Mouse (Mus musculus) stomach, postnatal 0 days (tissue): ENCODE results near the gene Tbc1d14. TPM values are rescaled to one million over a fixed set of nuclear protein-coding genes. Genes with fewer than 3 reads are reported as not detected.

Experiments
- ATAC-seq: fragments of 200-750 bp; cut with Nextera tagmentation; 2 replicates; pipeline ENCODE4 v1.8.0; 2017; ENCODE audit not compliant: low FRiP score, low TSS enrichment
- DNase-seq: peaks from one replicate; pipeline ENCODE4 v3.0.0-alpha.2; 2016; ENCODE audit warnings: low spot score
- H3K27ac ChIP-seq: fragments of 300-500 bp; sonication (generic); replicated peaks from 2 replicates; pipeline ENCODE4 v1.5.1; 2014; ENCODE audit warnings: mild to moderate bottlenecking, control low read depth
- H3K27me3 ChIP-seq: fragments of 300-500 bp; sonication (generic); 2 replicates; pipeline ENCODE4 v1.6.1; 2014; ENCODE audit warnings: low read length; ENCODE audit not compliant: control insufficient read depth, insufficient read depth
- H3K36me3 ChIP-seq: fragments of 300-500 bp; sonication (generic); 2 replicates; pipeline ENCODE4 v1.6.1; 2014; ENCODE audit warnings: low read length, mixed read lengths; ENCODE audit not compliant: control insufficient read depth, insufficient read depth
- H3K4me1 ChIP-seq: fragments of 300-500 bp; sonication (generic); replicated peaks from 2 replicates; pipeline ENCODE4 v1.6.1; 2014; ENCODE audit warnings: antibody characterized with exemption; ENCODE audit not compliant: control insufficient read depth, insufficient read depth
- H3K4me2 ChIP-seq: fragments of 300-500 bp; sonication (generic); replicated peaks from 2 replicates; pipeline ENCODE4 v1.6.1; 2014; ENCODE audit warnings: low read depth, mild to moderate bottlenecking, control low read depth, moderate library complexity
- H3K4me3 ChIP-seq: fragments of 300-500 bp; sonication (generic); 2 replicates; pipeline ENCODE4 v1.5.1; 2014; ENCODE audit warnings: low read depth, low read length, control low read depth
- H3K9ac ChIP-seq: fragments of 300-500 bp; sonication (generic); 2 replicates; pipeline ENCODE4 v1.6.1; 2014; ENCODE audit warnings: mild to moderate bottlenecking, low read length, control low read depth, mixed read lengths
- H3K9me3 ChIP-seq: fragments of 300-500 bp; sonication (generic); 2 replicates; pipeline ENCODE4 v1.6.1; 2016; ENCODE audit warnings: low read length; ENCODE audit not compliant: control insufficient read depth
- CTCF ChIP-seq: IDR thresholded peaks from 2 replicates; pipeline ENCODE4 v1.5.1; 2016; ENCODE audit warnings: antibody characterized with exemption, low read depth, mild to moderate bottlenecking, moderate library complexity
- EP300 ChIP-seq: optimal IDR thresholded peaks from 2 replicates; pipeline ENCODE3; 2016; ENCODE audit warnings: antibody characterized with exemption
- WGBS: fragments of 180-500 bp; shearing (Covaris S2); extraction: QIAGEN DNeasy Blood & Tissue Kit; methylation state at CpG from one replicate; pipeline ENCODE4 v1.1.7; 2014; 5-methylcytosine and 5-hydroxymethylcytosine counted together
- polyA plus RNA-seq: library from polyadenylated mRNA; unstranded; fragments of >200 nt; fragmentation: Nextera tagmentation; extraction: Ambion mirVana; gene quantifications from 2 replicates; pipeline ENCODE4 v1.2.1, GENCODE M21; 2015

The Tbc1d14 gene
- polyA plus RNA-seq, 1 experiment from 2014 or later, result 22.1 TPM

DNA sequence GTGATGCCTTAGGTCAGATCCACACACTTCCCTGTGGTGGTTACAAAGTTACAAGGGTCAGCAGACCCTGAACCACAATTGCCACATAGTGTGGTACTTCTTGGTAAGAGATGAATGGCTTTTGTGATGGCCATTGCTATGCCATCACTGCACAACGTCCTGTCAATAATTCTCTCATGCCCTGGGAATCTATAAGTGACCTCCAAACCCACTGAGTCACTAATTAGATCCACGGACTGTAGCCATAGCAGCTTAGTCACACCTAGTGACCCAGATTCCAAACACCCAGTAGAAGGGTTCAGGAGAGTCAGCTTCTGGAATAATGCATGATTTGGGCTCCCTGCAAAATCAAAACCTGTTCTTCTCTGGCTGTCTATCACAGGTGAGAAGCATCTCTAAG is 67.9 kb downstream of the Tbc1d14 start:
- Histone ChIP-seq H3K9me3 (no peaks in the 10 kb centered on the region), H3K36me3 (0 out of 2 replicates have a peak, but pooled peaks cover under 1% of the 10 kb centered on the region), H3K4me2 (no peak overlapping the region), H3K4me1 (peaks cover 7% of the 10 kb centered on the region), H3K27me3 (no peaks in the 10 kb centered on the region), H3K4me3 (no peak overlapping the region), H3K9ac (no peak overlapping the region), H3K27ac (no peak overlapping the region)
- TF ChIP-seq EP300 (no peak), CTCF (no peak)
- WGBS, result 64% methylated on average over 2 of the region's 2 CpGs
- ATAC-seq, result no peak
- DNase-seq, result no peak

DNA sequence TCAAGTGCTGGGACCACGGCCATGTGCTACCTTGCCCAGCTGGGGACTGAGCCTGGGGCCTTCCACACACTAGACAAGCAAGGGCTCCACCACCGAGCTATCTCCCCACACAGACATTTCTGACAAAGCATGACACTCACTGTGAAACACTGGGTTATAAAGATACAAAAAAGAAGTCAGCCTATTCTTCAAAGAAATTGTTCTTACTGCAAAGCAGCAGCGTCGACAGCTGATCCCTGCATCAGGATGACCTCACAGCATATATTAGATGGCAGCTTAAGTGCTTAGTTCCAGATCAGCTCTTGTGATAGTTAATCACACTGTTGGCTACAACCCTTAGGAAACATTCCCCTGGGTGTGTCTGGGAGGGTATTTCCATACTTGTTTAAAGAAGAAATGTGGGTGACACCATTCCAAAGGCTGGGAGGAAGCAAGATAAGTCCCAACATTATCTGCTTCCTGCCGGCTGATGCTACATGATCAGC is 69.8 kb downstream of the Tbc1d14 start:
- no peak overlapping the region for H3K9ac ChIP-seq
- H3K36me3 ChIP-seq, result peaks cover 6% of the 10 kb centered on the region; the same call in 1 of the 2 replicates
- no peaks in the 10 kb centered on the region for H3K4me1 ChIP-seq
- no peaks in the 10 kb centered on the region for H3K27me3 ChIP-seq
- H3K27ac ChIP-seq, result no peak overlapping the region
- no peak overlapping the region for H3K4me3 ChIP-seq
- H3K4me2 ChIP-seq, result no peak overlapping the region
- no peak for DNase-seq
- 52% methylated on average over 5 of the region's 5 CpGs for WGBS
- ATAC-seq, result peak; percentile 43; the same call in 1 of the 2 replicates
- no peak for TF ChIP-seq EP300
- TF ChIP-seq CTCF, result no peak
- no peaks in the 10 kb centered on the region for H3K9me3 ChIP-seq

DNA sequence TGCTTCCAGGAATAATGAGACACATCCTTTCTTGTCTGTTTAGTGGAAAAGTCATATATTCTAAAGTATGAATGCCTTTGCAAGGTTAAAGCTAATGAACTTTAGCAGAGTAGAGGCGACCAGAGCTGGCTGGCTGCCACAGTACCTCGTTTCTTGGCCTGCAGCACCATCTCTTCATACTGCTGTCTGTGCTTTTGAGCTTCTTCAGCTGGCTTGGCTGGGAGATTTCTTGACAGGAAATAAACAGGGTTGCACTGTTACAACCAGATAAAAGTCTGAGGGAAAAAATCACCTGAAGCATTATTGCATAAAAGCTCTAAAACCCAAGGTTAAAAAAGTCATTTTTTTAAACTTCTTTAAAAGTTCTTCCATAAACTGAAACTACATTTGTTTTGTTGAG is 70.3 kb downstream of the Tbc1d14 start:
- H3K27ac ChIP-seq, result no peak overlapping the region
- DNase-seq (no peak), ATAC-seq (no peak)
- H3K4me2 ChIP-seq, result no peak overlapping the region
- H3K9ac ChIP-seq, result no peak overlapping the region
- TF ChIP-seq CTCF (no peak), EP300 (no peak)
- 42% methylated on average over 2 of the region's 2 CpGs for WGBS
- no peaks in the 10 kb centered on the region for H3K4me1 ChIP-seq
- H3K36me3 ChIP-seq, result peaks cover 10% of the 10 kb centered on the region; the same call in 1 of the 2 replicates
- H3K27me3 ChIP-seq, result no peaks in the 10 kb centered on the region
- no peak overlapping the region for H3K4me3 ChIP-seq
- no peaks in the 10 kb centered on the region for H3K9me3 ChIP-seq

DNA sequence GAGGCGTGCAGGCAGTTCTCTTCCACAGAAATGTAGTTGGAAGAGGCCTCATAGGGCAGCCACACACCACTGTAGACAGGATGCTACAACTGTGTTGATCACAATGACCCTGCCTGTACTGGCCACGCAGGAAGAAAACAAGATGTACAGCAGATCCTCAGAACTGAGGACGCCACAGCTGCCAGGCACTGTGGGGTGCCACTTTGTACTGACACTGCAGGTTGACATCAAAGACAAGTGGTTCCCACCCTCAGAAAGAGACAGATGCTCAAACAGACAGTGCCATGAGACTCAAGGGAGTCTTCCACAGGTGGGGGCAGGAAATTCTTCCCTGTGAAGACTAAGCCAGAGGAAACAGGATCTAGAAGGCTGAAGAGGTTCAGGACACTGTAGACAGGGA is 73.3 kb downstream of the Tbc1d14 start:
- TF ChIP-seq EP300, result no peak
- no peak for TF ChIP-seq CTCF
- no peak overlapping the region for H3K4me2 ChIP-seq
- no peaks in the 10 kb centered on the region for H3K4me1 ChIP-seq
- H3K36me3 ChIP-seq, result peaks cover 12% of the 10 kb centered on the region
- no peak for DNase-seq
- H3K9me3 ChIP-seq, result no peaks in the 10 kb centered on the region
- H3K27me3 ChIP-seq, result no peaks in the 10 kb centered on the region
- H3K27ac ChIP-seq, result no peak overlapping the region
- no peak overlapping the region for H3K9ac ChIP-seq
- 85% methylated on average over 3 of the region's 3 CpGs for WGBS
- no peak overlapping the region for H3K4me3 ChIP-seq
- ATAC-seq, result no peak

DNA sequence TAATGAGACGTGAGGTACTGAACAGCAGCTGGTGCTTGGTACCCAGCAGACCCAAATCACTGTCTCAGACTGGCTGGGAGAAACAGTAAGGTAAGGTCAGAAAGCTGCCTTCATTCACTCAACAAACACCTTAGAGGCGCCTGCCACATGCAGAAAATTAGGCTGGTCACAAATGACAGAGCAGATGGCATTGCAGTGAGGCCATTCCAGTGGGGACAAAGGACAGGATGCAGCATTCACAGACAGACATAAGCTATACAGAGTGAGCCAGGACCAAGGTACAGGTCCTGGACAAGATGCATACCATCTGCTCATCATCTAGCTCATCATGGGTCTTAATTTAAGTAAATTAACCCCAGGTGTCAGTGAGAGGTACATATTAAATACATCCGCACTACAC is 75.5 kb downstream of the Tbc1d14 start:
- DNase-seq (no peak), ATAC-seq (no peak)
- Histone ChIP-seq H3K36me3 (peaks cover 18% of the 10 kb centered on the region), H3K27ac (no peak overlapping the region), H3K9ac (no peak overlapping the region), H3K4me3 (no peak overlapping the region), H3K9me3 (no peaks in the 10 kb centered on the region), H3K4me1 (no peaks in the 10 kb centered on the region), H3K27me3 (no peaks in the 10 kb centered on the region), H3K4me2 (no peak overlapping the region)
- TF ChIP-seq CTCF, result no peak
- no peak for TF ChIP-seq EP300
- WGBS, result 90% methylated on average over 3 of the region's 3 CpGs

DNA sequence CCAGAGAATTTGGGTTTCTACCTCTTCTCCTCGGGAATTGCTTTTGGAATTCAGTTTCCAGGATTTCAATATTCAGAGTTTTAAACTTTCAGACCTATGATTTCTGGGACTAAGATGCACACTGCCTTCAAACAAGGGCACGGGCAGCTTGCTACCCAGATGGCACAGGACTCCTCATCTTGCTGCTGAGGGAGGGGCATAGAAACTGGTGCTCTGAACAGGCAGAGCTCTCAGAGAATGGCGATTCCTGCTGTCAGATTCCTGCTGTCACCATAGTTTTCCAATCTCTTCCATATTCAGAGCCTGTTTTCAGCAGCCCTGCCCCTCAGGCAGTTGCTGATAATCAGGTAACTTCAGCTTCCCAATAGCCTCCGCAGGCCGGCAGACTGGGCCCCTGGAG is 77.5 kb downstream of the Tbc1d14 start:
- no peak for ATAC-seq
- 89% methylated on average over 5 of the region's 5 CpGs for WGBS

More for the DNA sequence above, 77.5 kb downstream of the Tbc1d14 start:
- no peaks in the 10 kb centered on the region for H3K4me1 ChIP-seq
- no peaks in the 10 kb centered on the region for H3K9me3 ChIP-seq
- H3K27ac ChIP-seq, result no peak overlapping the region
- TF ChIP-seq EP300 (no peak), CTCF (no peak)
- H3K36me3 ChIP-seq, result peaks cover 25% of the 10 kb centered on the region
- no peak overlapping the region for H3K4me2 ChIP-seq
- no peaks in the 10 kb centered on the region for H3K27me3 ChIP-seq
- no peak overlapping the region for H3K9ac ChIP-seq
- H3K4me3 ChIP-seq, result no peak overlapping the region
- no peak for DNase-seq
